Mouse (Mus musculus): ENCODE results near the gene Itpkb. TPM values are rescaled to one million over a fixed set of nuclear protein-coding genes. Genes with fewer than 3 reads are reported as not detected.

The Itpkb gene
- total RNA-seq, 1 experiment = 3.3 TPM

DNA sequence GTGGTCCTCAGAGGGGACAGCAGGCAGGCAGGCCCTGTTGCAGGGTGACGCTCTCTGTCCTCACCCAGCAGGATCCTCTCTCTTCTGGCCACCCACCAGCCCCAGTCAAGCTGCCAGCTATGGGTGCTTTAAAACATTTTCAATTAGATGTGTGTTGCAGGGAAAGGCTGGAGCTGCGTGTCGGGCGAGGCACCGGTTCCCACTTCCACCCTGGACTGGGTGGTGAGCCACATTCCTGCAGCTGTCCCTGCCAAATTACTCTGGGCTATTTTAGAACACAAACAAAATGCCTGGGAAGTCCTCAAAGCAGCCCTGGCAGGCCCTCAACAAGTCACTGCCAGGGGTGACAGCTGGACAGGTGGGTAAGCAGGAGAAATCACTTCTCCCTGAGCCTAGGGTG lies 132.1 kb downstream of the Itpkb start:
- in situ Hi-C loops (cut with MboI; ENCODE audit: low sequenced_read_pairs in 2 of 2, unreplicated experiment in 2 of 2) = no loop called here
- H3K9me3 ChIP-seq (ENCODE audit: control insufficient read depth, insufficient read depth, low read depth, low read length) = no peaks in the 10 kb centered on the region
- TF ChIP-seq CHD2 (IDR thresholded peaks at IDR 0.05; ENCODE audit: low read depth, low read length) = no peak
- TF ChIP-seq ZNF384 (IDR thresholded peaks at IDR 0.05; ENCODE audit: low read depth, low read length) = no peak
- no peak for TF ChIP-seq ZC3H11A (IDR thresholded peaks at IDR 0.05; ENCODE audit: borderline replicate concordance, low read depth, low read length)
- no peak for TF ChIP-seq MAFK (IDR thresholded peaks at IDR 0.05; ENCODE audit: insufficient read depth, low read depth, low read length)
- no peak for TF ChIP-seq HCFC1 (IDR thresholded peaks at IDR 0.05; ENCODE audit: borderline replicate concordance, insufficient read depth, low read length)

DNA sequence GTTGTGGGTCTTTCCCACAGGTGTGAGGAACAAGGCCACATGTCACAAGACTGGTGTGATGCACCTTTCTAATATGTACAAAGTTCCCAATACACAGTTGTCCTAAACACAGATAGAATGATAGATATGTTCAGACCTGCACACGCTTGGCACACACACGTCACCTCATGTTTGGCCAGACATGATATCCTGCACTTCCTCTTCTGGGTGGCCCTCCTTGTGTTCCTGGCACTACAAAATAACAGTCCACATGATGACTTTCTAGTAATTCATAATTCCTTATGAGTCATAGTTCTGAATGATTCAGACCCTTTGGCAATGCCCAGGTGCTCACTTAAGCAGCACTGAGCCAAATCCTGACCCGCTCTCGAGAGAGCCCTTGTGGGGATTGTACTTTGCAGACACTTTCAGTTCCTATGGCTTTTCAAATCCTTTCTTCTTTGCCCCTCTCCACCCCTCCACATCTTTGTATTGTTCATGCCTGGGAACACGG lies 132.7 kb downstream of the Itpkb start:
- H3K4me3 ChIP-seq (ENCODE audit: insufficient read depth in 1 of 2, low read depth in 1 of 2, low read length in 2 of 2, poor library complexity in 1 of 2, severe bottlenecking in 1 of 2) = no peak overlapping the region
- no peak for TF ChIP-seq MAFK (IDR thresholded peaks at IDR 0.05; ENCODE audit: insufficient read depth, low read depth, low read length)
- no peak for TF ChIP-seq CHD2 (IDR thresholded peaks at IDR 0.05; ENCODE audit: low read depth, low read length)
- no peak for TF ChIP-seq ZNF384 (IDR thresholded peaks at IDR 0.05; ENCODE audit: low read depth, low read length)
- TF ChIP-seq HCFC1 (IDR thresholded peaks at IDR 0.05; ENCODE audit: borderline replicate concordance, insufficient read depth, low read length) = no peak
- no peak for TF ChIP-seq ZC3H11A (IDR thresholded peaks at IDR 0.05; ENCODE audit: borderline replicate concordance, low read depth, low read length)
- H3K9ac ChIP-seq (ENCODE audit: insufficient read depth, low read depth, low read length, poor library complexity, severe bottlenecking) = no peak overlapping the region
- no peak overlapping the region for H3K27ac ChIP-seq (ENCODE audit: insufficient read depth, low read depth, low read length, poor library complexity, severe bottlenecking)
- in situ Hi-C loops (cut with MboI; ENCODE audit: low sequenced_read_pairs in 2 of 2, unreplicated experiment in 2 of 2) = no loop called here
- H3K36me3 ChIP-seq (ENCODE audit: control insufficient read depth, insufficient read depth, low read length, poor library complexity, severe bottlenecking) = no peaks in the 10 kb centered on the region
- no peaks in the 10 kb centered on the region for H3K9me3 ChIP-seq (ENCODE audit: control insufficient read depth, insufficient read depth, low read depth, low read length)
- 0 out of 4 replicates have a peak, but pooled peaks cover 0 to 4% of the 10 kb centered on the region in 2 experiments for H3K4me1 ChIP-seq (ENCODE audit: control insufficient read depth in 2 of 2, insufficient read depth in 2 of 2, low read length in 2 of 2, poor library complexity in 1 of 2)
- DNase-seq (ENCODE audit: low read depth, low spot score) = no peak

More for the DNA sequence above, 132.1 kb downstream of the Itpkb start:
- no peak for DNase-seq (ENCODE audit: low read depth, low spot score)
- no peak overlapping the region for H3K9ac ChIP-seq (ENCODE audit: insufficient read depth, low read depth, low read length, poor library complexity, severe bottlenecking)
- no peaks in the 10 kb centered on the region for H3K36me3 ChIP-seq (ENCODE audit: control insufficient read depth, insufficient read depth, low read length, poor library complexity, severe bottlenecking)
- no peak overlapping the region for H3K4me3 ChIP-seq (ENCODE audit: insufficient read depth in 1 of 2, low read depth in 1 of 2, low read length in 2 of 2, poor library complexity in 1 of 2, severe bottlenecking in 1 of 2)
- H3K27ac ChIP-seq (ENCODE audit: insufficient read depth, low read depth, low read length, poor library complexity, severe bottlenecking) = no peak overlapping the region
- 0 out of 4 replicates have a peak, but pooled peaks cover 0 to 4% of the 10 kb centered on the region in 2 experiments for H3K4me1 ChIP-seq (ENCODE audit: control insufficient read depth in 2 of 2, insufficient read depth in 2 of 2, low read length in 2 of 2, poor library complexity in 1 of 2)

GRCm38 (mm10) chr1:180464357-180464756 lies 134.1 kb downstream of the Itpkb start:
- no peaks in the 10 kb centered on the region for H3K9me3 ChIP-seq (ENCODE audit: control insufficient read depth, insufficient read depth, low read depth, low read length)
- no peak for DNase-seq (ENCODE audit: low read depth, low spot score)
- in situ Hi-C loops (cut with MboI; ENCODE audit: low sequenced_read_pairs in 2 of 2, unreplicated experiment in 2 of 2) = no loop called here
- no peaks in the 10 kb centered on the region for H3K36me3 ChIP-seq (ENCODE audit: control insufficient read depth, insufficient read depth, low read length, poor library complexity, severe bottlenecking)
- 0 out of 4 replicates have a peak, but pooled peaks cover 0 to 4% of the 10 kb centered on the region in 2 experiments for H3K4me1 ChIP-seq (ENCODE audit: control insufficient read depth in 2 of 2, insufficient read depth in 2 of 2, low read length in 2 of 2, poor library complexity in 1 of 2)
- no peak overlapping the region for H3K4me3 ChIP-seq (ENCODE audit: insufficient read depth in 1 of 2, low read depth in 1 of 2, low read length in 2 of 2, poor library complexity in 1 of 2, severe bottlenecking in 1 of 2)
- no peak overlapping the region for H3K9ac ChIP-seq (ENCODE audit: insufficient read depth, low read depth, low read length, poor library complexity, severe bottlenecking)
- no peak overlapping the region for H3K27ac ChIP-seq (ENCODE audit: insufficient read depth, low read depth, low read length, poor library complexity, severe bottlenecking)
- TF ChIP-seq CHD2 (IDR thresholded peaks at IDR 0.05; ENCODE audit: low read depth, low read length) (no peak), ZNF384 (IDR thresholded peaks at IDR 0.05; ENCODE audit: low read depth, low read length) (no peak), HCFC1 (IDR thresholded peaks at IDR 0.05; ENCODE audit: borderline replicate concordance, insufficient read depth, low read length) (no peak)

DNA sequence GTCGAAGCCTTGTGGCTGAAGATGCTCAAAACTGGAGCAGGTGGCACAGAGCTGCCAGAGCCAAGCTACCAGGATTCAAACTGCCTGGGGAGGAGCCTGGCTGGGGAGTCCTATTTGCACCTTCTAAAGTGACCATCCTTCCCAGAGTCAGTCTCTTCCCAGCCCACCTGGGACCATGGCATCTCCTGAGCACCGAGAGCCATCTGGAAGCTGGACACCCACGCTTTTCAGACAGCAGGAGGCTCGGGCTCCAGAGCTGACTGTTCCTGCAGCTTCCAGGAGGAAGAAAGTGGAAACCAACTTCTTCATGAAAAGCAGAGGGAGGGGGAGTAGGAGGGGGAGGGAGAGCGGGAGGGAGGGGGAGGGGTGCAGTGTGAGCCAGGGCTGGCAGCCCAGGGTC lies 135.3 kb downstream of the Itpkb start:
- 0 out of 4 replicates have a peak, but pooled peaks cover 0 to 4% of the 10 kb centered on the region in 2 experiments for H3K4me1 ChIP-seq (ENCODE audit: control insufficient read depth in 2 of 2, insufficient read depth in 2 of 2, low read length in 2 of 2, poor library complexity in 1 of 2)
- DNase-seq (ENCODE audit: low read depth, low spot score) = no peak
- H3K4me3 ChIP-seq (ENCODE audit: insufficient read depth in 1 of 2, low read depth in 1 of 2, low read length in 2 of 2, poor library complexity in 1 of 2, severe bottlenecking in 1 of 2) = no peak overlapping the region
- no peak overlapping the region for H3K27ac ChIP-seq (ENCODE audit: insufficient read depth, low read depth, low read length, poor library complexity, severe bottlenecking)
- no peaks in the 10 kb centered on the region for H3K36me3 ChIP-seq (ENCODE audit: control insufficient read depth, insufficient read depth, low read length, poor library complexity, severe bottlenecking)
- no peak overlapping the region for H3K9ac ChIP-seq (ENCODE audit: insufficient read depth, low read depth, low read length, poor library complexity, severe bottlenecking)
- no peak for TF ChIP-seq ZNF384 (IDR thresholded peaks at IDR 0.05; ENCODE audit: low read depth, low read length)
- TF ChIP-seq CHD2 (IDR thresholded peaks at IDR 0.05; ENCODE audit: low read depth, low read length) = no peak
- TF ChIP-seq MAFK (IDR thresholded peaks at IDR 0.05; ENCODE audit: insufficient read depth, low read depth, low read length) = no peak
- TF ChIP-seq ZC3H11A (IDR thresholded peaks at IDR 0.05; ENCODE audit: borderline replicate concordance, low read depth, low read length) = no peak
- no peak for TF ChIP-seq HCFC1 (IDR thresholded peaks at IDR 0.05; ENCODE audit: borderline replicate concordance, insufficient read depth, low read length)
- no peaks in the 10 kb centered on the region for H3K9me3 ChIP-seq (ENCODE audit: control insufficient read depth, insufficient read depth, low read depth, low read length)
- in situ Hi-C loops (cut with MboI; ENCODE audit: low sequenced_read_pairs in 2 of 2, unreplicated experiment in 2 of 2) = no loop called here

DNA sequence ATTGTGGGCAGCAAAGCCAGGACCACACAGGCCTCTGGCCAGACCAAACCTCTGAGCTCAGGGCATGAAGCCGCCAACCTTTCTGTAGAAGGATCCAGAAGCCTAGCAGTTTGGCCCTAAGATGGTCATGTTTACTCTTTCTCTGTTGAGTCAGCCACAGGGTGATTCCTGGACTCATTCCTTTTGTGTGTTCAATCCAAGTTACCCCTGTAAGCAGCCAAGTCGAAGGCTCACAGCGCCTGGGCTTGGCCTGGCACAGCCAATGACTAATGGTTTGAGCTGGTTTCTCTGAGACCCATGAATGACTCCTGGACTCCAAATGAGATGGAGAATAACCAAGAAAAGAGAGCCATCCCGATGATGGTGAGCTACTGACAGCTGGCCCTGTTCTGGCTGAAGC lies 137.7 kb downstream of the Itpkb start:
- 0 out of 4 replicates have a peak, but pooled peaks cover 0 to 4% of the 10 kb centered on the region in 2 experiments for H3K4me1 ChIP-seq (ENCODE audit: control insufficient read depth in 2 of 2, insufficient read depth in 2 of 2, low read length in 2 of 2, poor library complexity in 1 of 2)
- DNase-seq (ENCODE audit: low read depth, low spot score) = no peak
- TF ChIP-seq ZNF384 (IDR thresholded peaks at IDR 0.05; ENCODE audit: low read depth, low read length) (no peak), HCFC1 (IDR thresholded peaks at IDR 0.05; ENCODE audit: borderline replicate concordance, insufficient read depth, low read length) (no peak), ZC3H11A (IDR thresholded peaks at IDR 0.05; ENCODE audit: borderline replicate concordance, low read depth, low read length) (no peak), MAFK (IDR thresholded peaks at IDR 0.05; ENCODE audit: insufficient read depth, low read depth, low read length) (no peak), CHD2 (IDR thresholded peaks at IDR 0.05; ENCODE audit: low read depth, low read length) (no peak)
- in situ Hi-C loops (cut with MboI; ENCODE audit: low sequenced_read_pairs in 2 of 2, unreplicated experiment in 2 of 2) = no loop called here
- no peak overlapping the region for H3K27ac ChIP-seq (ENCODE audit: insufficient read depth, low read depth, low read length, poor library complexity, severe bottlenecking)
- H3K9ac ChIP-seq (ENCODE audit: insufficient read depth, low read depth, low read length, poor library complexity, severe bottlenecking) = no peak overlapping the region
- H3K9me3 ChIP-seq (ENCODE audit: control insufficient read depth, insufficient read depth, low read depth, low read length) = no peaks in the 10 kb centered on the region
- H3K4me3 ChIP-seq (ENCODE audit: insufficient read depth in 1 of 2, low read depth in 1 of 2, low read length in 2 of 2, poor library complexity in 1 of 2, severe bottlenecking in 1 of 2) = no peak overlapping the region
- H3K36me3 ChIP-seq (ENCODE audit: control insufficient read depth, insufficient read depth, low read length, poor library complexity, severe bottlenecking) = no peaks in the 10 kb centered on the region
